ENCODE assay signal across 14 mouse cellular contexts in the genomic region with DNA sequence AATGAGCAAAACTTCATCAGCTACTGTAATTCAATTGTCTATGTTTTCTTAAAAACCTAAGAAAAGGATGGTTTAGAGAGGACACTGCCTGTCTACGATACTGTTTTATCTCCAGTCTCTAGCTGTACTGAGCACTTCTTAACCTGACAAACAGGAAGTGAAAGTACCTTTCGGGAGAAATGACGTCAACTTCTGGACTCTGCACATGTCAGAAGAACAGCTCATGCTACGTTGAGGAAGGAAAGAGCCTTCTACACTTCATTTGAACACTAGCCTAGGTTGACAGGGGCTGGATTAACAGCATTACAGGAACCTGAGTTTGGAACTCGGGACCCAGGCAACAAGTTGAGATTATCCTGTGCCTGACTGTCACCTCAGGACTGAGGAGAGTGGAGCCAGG. TPM values are rescaled to one million over a fixed set of nuclear protein-coding genes. Genes with fewer than 3 reads are reported as not detected.
DNase-seq lines count a peak whose midpoint lies in the region; ATAC-seq and TF ChIP-seq lines count a peak whose summit lies in the region.
"Had no signal": no experiment of that assay in that cellular context is flagged by ENCODE, and none has a peak within 500 bp of the region (broad histone marks: within the 10 kb centered on the region; RNA-seq: fewer than 3 reads in every experiment).

No protein-coding gene starts in this region.

- TF ChIP-seq CTCF in thymus, adult 2 months (IDR thresholded peaks at IDR 0.05; ENCODE audit: borderline replicate concordance, control insufficient read depth, extremely low read depth, insufficient read depth, low read length, poor library complexity): no peak
- no peak for TF ChIP-seq CTCF in stomach, postnatal 0 days (IDR thresholded peaks at IDR 0.05; ENCODE audit: low read depth)

- no peak for ATAC-seq in liver, embryonic 16.5 days (ENCODE audit: low read depth)
- ATAC-seq in stomach, postnatal 0 days (ENCODE audit: low FRiP score, low TSS enrichment): peak; percentile 41; the same call in 1 of the 2 replicates
- ATAC-seq in erythroid progenitor cell, adult 5-6 weeks (replicated peaks; ENCODE audit: low FRiP score, poor library complexity, severe bottlenecking): no peak
- ATAC-seq: forebrain, embryonic 13.5 days had no signal

- H3K27ac ChIP-seq in thymus, adult 2 months (ENCODE audit: control insufficient read depth, insufficient read depth, low read length): peak overlapping the region; percentile 10; the same call in 1 of the 2 replicates
- no peak overlapping the region for H3K27ac ChIP-seq in liver, embryonic 16.5 days (ENCODE audit: low read length)
- H3K27ac ChIP-seq in stomach, postnatal 0 days (replicated peaks): no peak overlapping the region
- H3K27ac ChIP-seq: embryonic facial prominence, embryonic 10.5 days; forebrain, embryonic 13.5 days; heart, embryonic 13.5 days; hindbrain, embryonic 12.5 days; limb, embryonic 12.5 days; neural tube, embryonic 12.5 days had no signal

- no peaks in the 10 kb centered on the region for H3K27me3 ChIP-seq in thymus, adult 2 months (ENCODE audit: control insufficient read depth, insufficient read depth, low read length)
- no peaks in the 10 kb centered on the region for H3K27me3 ChIP-seq in liver, embryonic 16.5 days (ENCODE audit: control insufficient read depth, insufficient read depth, low read depth, low read length)
- H3K27me3 ChIP-seq in stomach, postnatal 0 days (ENCODE audit: control insufficient read depth, insufficient read depth, low read length): no peaks in the 10 kb centered on the region
- H3K27me3 ChIP-seq: forebrain, embryonic 13.5 days; heart, embryonic 13.5 days; hindbrain, embryonic 12.5 days; limb, embryonic 12.5 days; neural tube, embryonic 12.5 days had no signal

- no peak overlapping the region for H3K4me3 ChIP-seq in thymus, adult 2 months (ENCODE audit: control insufficient read depth, insufficient read depth, low read length)
- no peak overlapping the region for H3K4me3 ChIP-seq in liver, embryonic 16.5 days (ENCODE audit: low read depth, low read length)
- no peak overlapping the region for H3K4me3 ChIP-seq in stomach, postnatal 0 days (ENCODE audit: low read depth, low read length)
- H3K4me3 ChIP-seq: embryonic facial prominence, embryonic 10.5 days; forebrain, embryonic 13.5 days; heart, embryonic 13.5 days; hindbrain, embryonic 12.5 days; limb, embryonic 12.5 days; neural tube, embryonic 12.5 days had no signal

- peak overlapping the region; percentile 18 for H3K4me2 ChIP-seq in liver, embryonic 16.5 days (ENCODE audit: low read depth, low read length)
- no peak overlapping the region for H3K4me2 ChIP-seq in stomach, postnatal 0 days (replicated peaks; ENCODE audit: low read depth)
- H3K4me2 ChIP-seq: forebrain, embryonic 13.5 days; heart, embryonic 13.5 days; hindbrain, embryonic 12.5 days; limb, embryonic 12.5 days; neural tube, embryonic 12.5 days had no signal

- H3K9ac ChIP-seq in liver, embryonic 16.5 days (ENCODE audit: low read depth, low read length): no peak overlapping the region
- H3K9ac ChIP-seq in stomach, postnatal 0 days (ENCODE audit: low read length): no peak overlapping the region
- H3K9ac ChIP-seq: forebrain, embryonic 13.5 days; heart, embryonic 13.5 days; hindbrain, embryonic 12.5 days; limb, embryonic 12.5 days; neural tube, embryonic 12.5 days had no signal

- DNase-seq in thymus, adult 2 months: no peak
- DNase-seq in thymus, postnatal 36 days: no peak
- DNase-seq in brain, adult 2 months (ENCODE audit: low read depth, low spot score): peak; percentile 46
- DNase-seq in stomach, postnatal 0 days (ENCODE audit: low spot score): no peak
- no peak for DNase-seq in heart, adult 8-10 months (ENCODE audit: low spot score)
- DNase-seq: gastrocnemius, postnatal 10 days had no signal

- H3K9me3 ChIP-seq in liver, embryonic 16.5 days (replicated peaks; ENCODE audit: control insufficient read depth, low read length): no peaks in the 10 kb centered on the region
- H3K9me3 ChIP-seq in stomach, postnatal 0 days (ENCODE audit: control insufficient read depth, low read length): no peaks in the 10 kb centered on the region
- H3K9me3 ChIP-seq: embryonic facial prominence, embryonic 10.5 days; forebrain, embryonic 13.5 days; heart, embryonic 13.5 days; hindbrain, embryonic 12.5 days; limb, embryonic 12.5 days; neural tube, embryonic 12.5 days had no signal

- no peak for TF ChIP-seq POLR2A in thymus, adult 2 months (IDR thresholded peaks at IDR 0.05; ENCODE audit: control insufficient read depth, extremely low read depth, insufficient read depth, low read length, poor library complexity)

- TF ChIP-seq EP300 in stomach, postnatal 0 days (optimal IDR thresholded peaks at IDR 0.05): no peak

- H3K4me1 ChIP-seq in thymus, adult 2 months (replicated peaks; ENCODE audit: control insufficient read depth, insufficient read depth, low read length): peaks cover 13% of the 10 kb centered on the region
- peaks cover 31% of the 10 kb centered on the region for H3K4me1 ChIP-seq in liver, embryonic 16.5 days (ENCODE audit: control insufficient read depth, low read depth, low read length)
- no peaks in the 10 kb centered on the region for H3K4me1 ChIP-seq in stomach, postnatal 0 days (replicated peaks; ENCODE audit: control insufficient read depth, insufficient read depth)

- 34% methylated on average over 5 of the region's 5 CpGs for WGBS in thymus, adult 2 months
- WGBS in liver, embryonic 16.5 days (ENCODE audit: insufficient replicate concordance): 38% methylated on average over 5 of the region's 5 CpGs
- WGBS in stomach, postnatal 0 days: 84% methylated on average over 5 of the region's 5 CpGs

- peaks cover 27% of the 10 kb centered on the region for H3K36me3 ChIP-seq in thymus, adult 2 months (ENCODE audit: control insufficient read depth, insufficient read depth, low read length)
- H3K36me3 ChIP-seq in liver, embryonic 16.5 days (ENCODE audit: control insufficient read depth, insufficient read depth): peaks cover 51% of the 10 kb centered on the region
- H3K36me3 ChIP-seq in stomach, postnatal 0 days (ENCODE audit: control insufficient read depth, insufficient read depth, low read length): no peaks in the 10 kb centered on the region

RNA-seq across cellular contexts. Expression of a gene that starts 3.0 kb away (rescaled TPM):
- polyA plus RNA-seq in thymus, adult 2 months (2012; rRNA removed): 19.5 and 28.8 TPM in 2 replicates
- polyA plus RNA-seq in liver, embryonic 16.5 days (2015; fragmentation: Nextera tagmentation; extraction: Ambion mirVana): 22.8 and 23.0 TPM in 2 replicates
- polyA plus RNA-seq in stomach, postnatal 0 days (2015; fragmentation: Nextera tagmentation; extraction: Ambion mirVana): 5.4 TPM in 2 replicates
- total RNA-seq in heart, adult 8-10 months (2022): 1 to 10 TPM; 2.9 to 6.0 (median 3.5) TPM
- 97.3 and 123 TPM in 2 replicates for total RNA-seq in erythroid progenitor cell, adult 5-6 weeks (2015; ENCODE audit: low replicate concordance)
- total RNA-seq in erythroid progenitor cell, adult 5-6 weeks (2017; ENCODE audit: low replicate concordance): 212 and 232 TPM in 2 replicates

RNA-seq across cellular contexts. Expression of a gene that starts 38.2 kb away (rescaled TPM):
- 258 and 261 TPM in 2 replicates for polyA plus RNA-seq in thymus, adult 2 months (2012; rRNA removed)
- polyA plus RNA-seq in liver, embryonic 16.5 days (2015; fragmentation: Nextera tagmentation; extraction: Ambion mirVana): 36.9 and 39.0 TPM in 2 replicates
- 62.3 and 65.8 TPM in 2 replicates for polyA plus RNA-seq in stomach, postnatal 0 days (2015; fragmentation: Nextera tagmentation; extraction: Ambion mirVana)
- 100 to 1,000 TPM; 119 to 148 (median 131) TPM for total RNA-seq in heart, adult 8-10 months (2022)
- total RNA-seq in erythroid progenitor cell, adult 5-6 weeks (2015; ENCODE audit: low replicate concordance): 365 and 449 TPM in 2 replicates
- total RNA-seq in erythroid progenitor cell, adult 5-6 weeks (2017; ENCODE audit: low replicate concordance): 237 and 325 TPM in 2 replicates

RNA-seq across cellular contexts. Expression of a gene that starts 38.8 kb away (rescaled TPM):
- 44.6 and 48.6 TPM in 2 replicates for polyA plus RNA-seq in thymus, adult 2 months (2012; rRNA removed)
- polyA plus RNA-seq in liver, embryonic 16.5 days (2015; fragmentation: Nextera tagmentation; extraction: Ambion mirVana): 52.9 and 55.6 TPM in 2 replicates
- polyA plus RNA-seq in stomach, postnatal 0 days (2015; fragmentation: Nextera tagmentation; extraction: Ambion mirVana): 35.7 and 36.4 TPM in 2 replicates
- total RNA-seq in heart, adult 8-10 months (2022): 10 to 100 TPM; 72.7 to 86.8 (median 73.1) TPM
- total RNA-seq in erythroid progenitor cell, adult 5-6 weeks (2015; ENCODE audit: low replicate concordance): 47.9 and 60.8 TPM in 2 replicates
- total RNA-seq in erythroid progenitor cell, adult 5-6 weeks (2017; ENCODE audit: low replicate concordance): 48.5 and 63.1 TPM in 2 replicates

RNA-seq across cellular contexts. Expression of a gene that starts 43.2 kb away (rescaled TPM):
- polyA plus RNA-seq in thymus, adult 2 months (2012; rRNA removed): 19.1 and 21.7 TPM in 2 replicates
- 31.5 and 34.6 TPM in 2 replicates for polyA plus RNA-seq in liver, embryonic 16.5 days (2015; fragmentation: Nextera tagmentation; extraction: Ambion mirVana)
- 45.2 and 45.3 TPM in 2 replicates for polyA plus RNA-seq in stomach, postnatal 0 days (2015; fragmentation: Nextera tagmentation; extraction: Ambion mirVana)
- total RNA-seq in heart, adult 8-10 months (2022): 10 to 100 TPM; 26.0 to 30.4 (median 27.1) TPM
- 49.7 and 69.6 TPM in 2 replicates for total RNA-seq in erythroid progenitor cell, adult 5-6 weeks (2015; ENCODE audit: low replicate concordance)
- total RNA-seq in erythroid progenitor cell, adult 5-6 weeks (2017; ENCODE audit: low replicate concordance): 79.6 and 125 TPM in 2 replicates

RNA-seq across cellular contexts. Expression of a gene that starts 43.6 kb away (rescaled TPM):
- polyA plus RNA-seq in thymus, adult 2 months (2012; rRNA removed): 8.9 and 12.9 TPM in 2 replicates
- polyA plus RNA-seq in liver, embryonic 16.5 days (2015; fragmentation: Nextera tagmentation; extraction: Ambion mirVana): 54.1 and 54.7 TPM in 2 replicates
- 7.8 and 8.7 TPM in 2 replicates for polyA plus RNA-seq in stomach, postnatal 0 days (2015; fragmentation: Nextera tagmentation; extraction: Ambion mirVana)
- total RNA-seq in heart, adult 8-10 months (2022): 10 to 100 TPM; 50.2 to 64.1 (median 53.3) TPM
- 133 and 192 TPM in 2 replicates for total RNA-seq in erythroid progenitor cell, adult 5-6 weeks (2015; ENCODE audit: low replicate concordance)
- total RNA-seq in erythroid progenitor cell, adult 5-6 weeks (2017; ENCODE audit: low replicate concordance): 435 and 485 TPM in 2 replicates
